Mouse (Mus musculus): ENCODE measurements around the gene Cpb1. TPM values are rescaled to one million over a fixed set of nuclear protein-coding genes. Genes with fewer than 3 reads are reported as not detected.

Cpb1 gene
- total and polyA plus RNA-seq, 2 experiments from 2014 or later = 0.07 TPM; not detected in 1

- DNase-seq (ENCODE audit: low spot score) = no peak
- no peak for TF ChIP-seq CTCF (IDR thresholded peaks at IDR 0.05; ENCODE audit: low read depth)
- TF ChIP-seq EP300 (IDR thresholded peaks at IDR 0.05; ENCODE audit: low read depth) = no peak
- Histone ChIP-seq H3K4me1 (ENCODE audit: control insufficient read depth, insufficient read depth) (no peaks in the 10 kb centered on the region), H3K9ac (replicated peaks; ENCODE audit: low read depth, low read length) (no peak overlapping the region), H3K4me2 (ENCODE audit: low read depth, low read length) (no peak overlapping the region), H3K36me3 (replicated peaks; ENCODE audit: control insufficient read depth, insufficient read depth, low read length) (no peaks in the 10 kb centered on the region), H3K27ac (ENCODE audit: low read depth) (no peak overlapping the region), H3K9me3 (replicated peaks; ENCODE audit: control insufficient read depth, low read length) (no peaks in the 10 kb centered on the region), H3K27me3 (ENCODE audit: control insufficient read depth, insufficient read depth, low read length) (no peaks in the 10 kb centered on the region), H3K4me3 (ENCODE audit: low read depth, low read length) (no peak overlapping the region)
- ATAC-seq (ENCODE audit: insufficient read depth, low read depth) = no peak
- whole genome bisulfite sequencing = 79% methylated on average over 9 of the region's 9 CpGs
Measured at GRCm38 (mm10) chr3:20294542-20295348, 19.2 kb upstream of the Cpb1 start.

- TF ChIP-seq EP300 (IDR thresholded peaks at IDR 0.05; ENCODE audit: low read depth) = no peak
- TF ChIP-seq CTCF (IDR thresholded peaks at IDR 0.05; ENCODE audit: low read depth) = no peak
- ATAC-seq (ENCODE audit: insufficient read depth, low read depth) (no peak), DNase-seq (ENCODE audit: low spot score) (no peak)
- Histone ChIP-seq H3K9ac (replicated peaks; ENCODE audit: low read depth, low read length) (no peak overlapping the region), H3K27me3 (ENCODE audit: control insufficient read depth, insufficient read depth, low read length) (no peaks in the 10 kb centered on the region), H3K4me1 (ENCODE audit: control insufficient read depth, insufficient read depth) (no peaks in the 10 kb centered on the region), H3K4me2 (ENCODE audit: low read depth, low read length) (no peak overlapping the region), H3K36me3 (replicated peaks; ENCODE audit: control insufficient read depth, insufficient read depth, low read length) (no peaks in the 10 kb centered on the region), H3K9me3 (replicated peaks; ENCODE audit: control insufficient read depth, low read length) (no peaks in the 10 kb centered on the region), H3K4me3 (ENCODE audit: low read depth, low read length) (no peak overlapping the region), H3K27ac (ENCODE audit: low read depth) (no peak overlapping the region)
Measured at GRCm38 (mm10) chr3:20291370-20291769, 15.8 kb upstream of the Cpb1 start.

GRCm38 (mm10) chr3:20288761-20289160 lies 13.2 kb upstream of the Cpb1 start:
- Histone ChIP-seq H3K9me3 (replicated peaks; ENCODE audit: control insufficient read depth, low read length) (no peaks in the 10 kb centered on the region), H3K27ac (ENCODE audit: low read depth) (no peak overlapping the region), H3K4me3 (ENCODE audit: low read depth, low read length) (no peak overlapping the region), H3K4me2 (ENCODE audit: low read depth, low read length) (no peak overlapping the region), H3K4me1 (ENCODE audit: control insufficient read depth, insufficient read depth) (no peaks in the 10 kb centered on the region), H3K36me3 (replicated peaks; ENCODE audit: control insufficient read depth, insufficient read depth, low read length) (no peaks in the 10 kb centered on the region), H3K27me3 (ENCODE audit: control insufficient read depth, insufficient read depth, low read length) (no peaks in the 10 kb centered on the region), H3K9ac (replicated peaks; ENCODE audit: low read depth, low read length) (no peak overlapping the region)
- WGBS = 81% methylated on average over 2 of the region's 2 CpGs
- no peak for TF ChIP-seq CTCF (IDR thresholded peaks at IDR 0.05; ENCODE audit: low read depth)
- no peak for TF ChIP-seq EP300 (IDR thresholded peaks at IDR 0.05; ENCODE audit: low read depth)
- no peak for ATAC-seq (ENCODE audit: insufficient read depth, low read depth)
- no peak for DNase-seq (ENCODE audit: low spot score)

- Histone ChIP-seq H3K36me3 (replicated peaks; ENCODE audit: control insufficient read depth, insufficient read depth, low read length) (no peaks in the 10 kb centered on the region), H3K27ac (ENCODE audit: low read depth) (no peak overlapping the region), H3K9ac (replicated peaks; ENCODE audit: low read depth, low read length) (no peak overlapping the region), H3K4me2 (ENCODE audit: low read depth, low read length) (no peak overlapping the region), H3K9me3 (replicated peaks; ENCODE audit: control insufficient read depth, low read length) (no peaks in the 10 kb centered on the region), H3K27me3 (ENCODE audit: control insufficient read depth, insufficient read depth, low read length) (no peaks in the 10 kb centered on the region), H3K4me1 (ENCODE audit: control insufficient read depth, insufficient read depth) (no peaks in the 10 kb centered on the region), H3K4me3 (ENCODE audit: low read depth, low read length) (no peak overlapping the region)
- WGBS = 41% methylated on average over 1 of the region's 1 CpGs
- no peak for DNase-seq (ENCODE audit: low spot score)
- TF ChIP-seq EP300 (IDR thresholded peaks at IDR 0.05; ENCODE audit: low read depth) = no peak
- TF ChIP-seq CTCF (IDR thresholded peaks at IDR 0.05; ENCODE audit: low read depth) = no peak
- no peak for ATAC-seq (ENCODE audit: insufficient read depth, low read depth)
Measured at GRCm38 (mm10) chr3:20281796-20282195, 6.3 kb upstream of the Cpb1 start.

- no peak overlapping the region for H3K9ac ChIP-seq (replicated peaks; ENCODE audit: low read depth, low read length)
- no peaks in the 10 kb centered on the region for H3K36me3 ChIP-seq (replicated peaks; ENCODE audit: control insufficient read depth, insufficient read depth, low read length)
- WGBS = 23% methylated on average over 9 of the region's 9 CpGs
- ATAC-seq (ENCODE audit: insufficient read depth, low read depth) = no peak
- no peaks in the 10 kb centered on the region for H3K9me3 ChIP-seq (replicated peaks; ENCODE audit: control insufficient read depth, low read length)
- no peak overlapping the region for H3K27ac ChIP-seq (ENCODE audit: low read depth)
- TF ChIP-seq EP300 (IDR thresholded peaks at IDR 0.05; ENCODE audit: low read depth) (no peak), CTCF (IDR thresholded peaks at IDR 0.05; ENCODE audit: low read depth) (peak; percentile 41)
- H3K4me3 ChIP-seq (ENCODE audit: low read depth, low read length) = no peak overlapping the region
- H3K4me1 ChIP-seq (ENCODE audit: control insufficient read depth, insufficient read depth) = no peaks in the 10 kb centered on the region
- no peaks in the 10 kb centered on the region for H3K27me3 ChIP-seq (ENCODE audit: control insufficient read depth, insufficient read depth, low read length)
- DNase-seq (ENCODE audit: low spot score) = no peak
- no peak overlapping the region for H3K4me2 ChIP-seq (ENCODE audit: low read depth, low read length)
Measured at GRCm38 (mm10) chr3:20254566-20255479, 20.7 kb downstream of the Cpb1 start.
